Mouse (Mus musculus): ENCODE data around the gene Macrod1.

- TF ChIP-seq CTCF (IDR thresholded peaks at IDR 0.05; ENCODE audit: extremely low read depth, insufficient read depth, insufficient read length, insufficient replicate concordance) (no peak), POLR2A (IDR thresholded peaks at IDR 0.05; ENCODE audit: low read depth, low read length) (no peak)
Observed at GRCm38 (mm10) chr19:7205326-7205725, 148.7 kb downstream of the Macrod1 start.

All from spleen, adult 2 months (tissue).